Mouse (Mus musculus) small intestine, adult 2 months (tissue): ENCODE results near the gene Espnl.

Experiments used
- CTCF ChIP-seq: fragments of 200-500 bp; IDR thresholded peaks from 2 replicates; pipeline ENCODE4 v1.5.1; 2012; ENCODE audit warnings: low read depth, mild to moderate bottlenecking, control low read depth, inconsistent platforms, low read length, moderate library complexity, mixed read lengths; ENCODE audit not compliant: insufficient replicate concordance, insufficient read length; ENCODE audit errors: extremely low read depth
- POLR2A ChIP-seq: fragments of 200-500 bp; IDR thresholded peaks from 2 replicates; pipeline ENCODE4 v1.6.1; 2012; ENCODE audit warnings: low read depth, mild to moderate bottlenecking, control low read depth, inconsistent platforms, low read length, moderate library complexity

- no peak for TF ChIP-seq CTCF
- no peak for TF ChIP-seq POLR2A
Measured at GRCm38 (mm10) chr1:91279126-91279525, 42.7 kb upstream of the Espnl start.
